Mouse (Mus musculus) ovary, postnatal 36 days (tissue): Measurements from ENCODE around the gene Col27a1.

Source experiments
- DNase-seq: peaks from one replicate; pipeline ENCODE4 v3.0.0; 2022; ENCODE audit warnings: low spot score, mixed read lengths

Gene Col27a1

GRCm38 (mm10) chr4:63373404-63373803 is 159.6 kb downstream of the Col27a1 start:
- DNase-seq: no peak

- DNase-seq: no peak
These were observed 160.5 kb downstream of the Col27a1 start for GRCm38 (mm10) chr4:63374331-63374730.

GRCm38 (mm10) chr4:63375367-63375766 is 161.6 kb downstream of the Col27a1 start:
- DNase-seq: no peak

- DNase-seq: no peak
These were observed 163.7 kb downstream of the Col27a1 start for GRCm38 (mm10) chr4:63377483-63377882.

GRCm38 (mm10) chr4:63382676-63383369 is 169.0 kb downstream of the Col27a1 start:
- no peak for DNase-seq

GRCm38 (mm10) chr4:63383474-63383873 is 169.7 kb downstream of the Col27a1 start:
- DNase-seq: no peak

- no peak for DNase-seq
These were observed 170.5 kb downstream of the Col27a1 start for GRCm38 (mm10) chr4:63384262-63384661.
